Comparison of ENCODE assay signal across 9 mouse cellular contexts in genomic region chr11:9118050-9118420, GRCm38 (mm10). TPM values are rescaled to one million over a fixed set of nuclear protein-coding genes. Genes with fewer than 3 reads are reported as not detected.
DNase-seq lines count a peak whose midpoint lies in the region; ATAC-seq and TF ChIP-seq lines count a peak whose summit lies in the region.
"Had no signal": no experiment of that assay in that cellular context is flagged by ENCODE, and none has a peak within 500 bp of the region (broad histone marks: within the 10 kb centered on the region; RNA-seq: fewer than 3 reads in every experiment).

Gene Upp1 (plus strand): TSS chr11:9118103.

- H3K9me3 ChIP-seq in erythroblast, embryonic 14.5 days (ENCODE audit: control insufficient read depth, low read length) = no peaks in the 10 kb centered on the region
- H3K9me3 ChIP-seq in ES-E14 (ENCODE audit: control insufficient read depth, insufficient read depth, low read depth, low read length) = no peaks in the 10 kb centered on the region

- peak within 1 kb of the TSS; percentile 82 for H3K9ac ChIP-seq in ES-E14 (ENCODE audit: insufficient read depth, low read depth, low read length, poor library complexity, severe bottlenecking)

- H3K27ac ChIP-seq in ES-E14 (ENCODE audit: insufficient read depth, low read depth, low read length, poor library complexity, severe bottlenecking) (peak within 1 kb of the TSS; percentile 98), macrophage (no peak within 1 kb of the TSS)

- H3K79me2 ChIP-seq in macrophage (ENCODE audit: inconsistent target) = no peaks in the 10 kb centered on the region

- peaks cover 8% of the 10 kb centered on the region for H3K4me1 ChIP-seq in erythroblast, embryonic 14.5 days (ENCODE audit: control insufficient read depth)
- H3K4me1 ChIP-seq in ES-E14 (ENCODE audit: control insufficient read depth in 2 of 2, insufficient read depth in 2 of 2, low read length in 2 of 2, poor library complexity in 1 of 2) = peaks cover 5 to 28% of the 10 kb centered on the region in 2 experiments

- H3K36me3 ChIP-seq in erythroblast, embryonic 14.5 days (ENCODE audit: control insufficient read depth) = no peaks in the 10 kb centered on the region
- H3K36me3 ChIP-seq in ES-E14 (ENCODE audit: control insufficient read depth, insufficient read depth, low read length, poor library complexity, severe bottlenecking) (peaks cover 13% of the 10 kb centered on the region), macrophage (ENCODE audit: inconsistent target) (no peaks in the 10 kb centered on the region)

- in situ Hi-C loops in ES-E14 (cut with MboI; ENCODE audit: low sequenced_read_pairs in 2 of 2, unreplicated experiment in 2 of 2) = loop anchor here in 1 of 2 experiments (25.0 kb wide), 1 partner anchor 556 kb away; no protein-coding TSS in a partner anchor

- no peak for ATAC-seq in erythroblast, adult 5-6 weeks (replicated peaks; ENCODE audit: low FRiP score, poor library complexity, severe bottlenecking)

- peak within 1 kb of the TSS; percentile 6 for H3K4me3 ChIP-seq in erythroblast, embryonic 14.5 days (replicated peaks)
- H3K4me3 ChIP-seq in ES-E14 (ENCODE audit: insufficient read depth in 1 of 2, low read depth in 1 of 2, low read length in 2 of 2, poor library complexity in 1 of 2, severe bottlenecking in 1 of 2) (peak within 1 kb of the TSS; percentile 82 to 87), macrophage (ENCODE audit: inconsistent target) (peak within 1 kb of the TSS; percentile 32)

- no peak for DNase-seq in ES-E14 (ENCODE audit: low read depth, low spot score)
- no peak for DNase-seq in heart, postnatal 4 days
- no peak for DNase-seq in gastrocnemius, postnatal 10 days
- no peak for DNase-seq in gastrocnemius, adult 18-20 months (ENCODE audit: low spot score)
- DNase-seq in left cerebral cortex, postnatal 36 days (ENCODE audit: low spot score in 2 of 2) = no peak
- DNase-seq: B cell, adult 2 months had no signal

- WGBS in macrophage (ENCODE audit: missing documents) = 2% methylated on average over 7 of the region's 7 CpGs

- intact Hi-C loops in left cerebral cortex, postnatal 36 days (cut with DNase I) = loop anchor here (5.0 kb wide), 1 partner anchor 106 kb away; the partner anchor contains the start of gene Hus1

- H3K27me3 ChIP-seq in erythroblast, embryonic 14.5 days (ENCODE audit: control insufficient read depth) = peaks cover 59% of the 10 kb centered on the region

TF ChIP-seq in ES-E14, 5 proteins besides CTCF, POLR2A, EP300 and RAD21:
- TF ChIP-seq CHD2 (IDR thresholded peaks at IDR 0.05; ENCODE audit: low read depth, low read length) = no peak

RNA-seq across cellular contexts. Expression of gene Upp1, which starts in this region (rescaled TPM):
- polyA plus RNA-seq in erythroblast, embryonic 14.5 days (2012) = not detected in 2 replicates
- 2.3 TPM in 1 of 2 replicates, not detected in the other for total RNA-seq in erythroblast, adult 5-6 weeks (2015; ENCODE audit: low replicate concordance)
- total RNA-seq in erythroblast, adult 5-6 weeks (2017; ENCODE audit: low replicate concordance) = 1.1 and 2.3 TPM in 2 replicates
- total RNA-seq in ES-E14 (2012; rRNA removed) = 639 and 754 TPM in 2 replicates
- total RNA-seq in heart, postnatal 4 days (2021) = 10 to 100 TPM; 57.7 to 59.0 TPM
- 10 to 100 TPM in 2 of 26 experiments, 1 to 10 TPM in 5, under 1 TPM in 1, not detected in 18; 0.55 to 31.1 (median 3.9) TPM for total RNA-seq in macrophage (2018; cell fraction: chromatin; rRNA removed)
- total RNA-seq in macrophage (2018; cell fraction: cytosol; rRNA removed) = 1 to 10 TPM in 5 of 26 experiments, under 1 TPM in 11, not detected in 10; 0.24 to 6.4 (median 0.70) TPM
- total RNA-seq in macrophage (2018; cell fraction: nucleus; rRNA removed) = 10 to 100 TPM in 2 of 26 experiments, 1 to 10 TPM in 11, under 1 TPM in 2, not detected in 11; 0.63 to 28.1 (median 1.4) TPM
- polyA plus RNA-seq in macrophage (2018) = 0.23 TPM in 1 of 3 replicates, not detected in the others
- 1 to 10 TPM; 1.4 to 2.6 TPM for total RNA-seq in gastrocnemius, postnatal 10 days (2021)
- total RNA-seq in gastrocnemius, adult 18-20 months (2021) = under 1 TPM in 1 of 2 experiments, not detected in 1; 0.26 TPM
- total RNA-seq in left cerebral cortex, postnatal 36 days (2021) = 1 to 10 TPM; 1.9 TPM

Comparison
In these comparisons a context has a peak if more than half of its experiments do, and no peak if none do; other contexts are left out.
1. RNA of gene Upp1 (total RNA-seq): 639 to 754 TPM in ES-E14 and 57.7 to 59.0 TPM in heart, postnatal 4 days; 1.4 to 2.6 TPM in gastrocnemius, postnatal 10 days, 1.1 to 2.3 TPM in erythroblast, adult 5-6 weeks, 1.9 TPM in left cerebral cortex, postnatal 36 days and 0.26 TPM in gastrocnemius, adult 18-20 months; every median in the first group is over 10 times any median in the second.
2. RNA of gene Upp1 (total RNA-seq): 639 to 754 TPM in ES-E14; 57.7 to 59.0 TPM in heart, postnatal 4 days; every median in the first group is over 10 times any median in the second.
3. H3K4me3 ChIP-seq: peak in every context shown above with its lines; median percentile 84 in ES-E14; 32 in macrophage; 6 in erythroblast, embryonic 14.5 days.